Mouse (Mus musculus) adipocyte (in vitro differentiated cells): Measurements from ENCODE around the gene Chrnb4.

Experiments used
- DNase-seq: peaks from one replicate; pipeline ENCODE4 v3.0.0-alpha.2; 2016; ENCODE audit warnings: low spot score

Gene Chrnb4

GRCm38 (mm10) chr9:55023326-55023725 lies 25.3 kb downstream of the Chrnb4 start:
- DNase-seq: no peak

- peak; percentile 39 for DNase-seq
Observed at GRCm38 (mm10) chr9:55016926-55017325, 31.7 kb downstream of the Chrnb4 start.

GRCm38 (mm10) chr9:55010588-55011350 lies 37.8 kb downstream of the Chrnb4 start:
- DNase-seq: peak; percentile 32

GRCm38 (mm10) chr9:55009692-55010091 lies 38.9 kb downstream of the Chrnb4 start:
- DNase-seq: no peak

GRCm38 (mm10) chr9:55003609-55004008 lies 45.0 kb downstream of the Chrnb4 start:
- DNase-seq: no peak

GRCm38 (mm10) chr9:54995645-54996044 lies 52.9 kb downstream of the Chrnb4 start:
- DNase-seq: no peak

GRCm38 (mm10) chr9:54994381-54994780 lies 54.2 kb downstream of the Chrnb4 start:
- DNase-seq: no peak

GRCm38 (mm10) chr9:54990362-54990761 lies 58.2 kb downstream of the Chrnb4 start:
- DNase-seq: no peak

- DNase-seq: no peak
Observed at GRCm38 (mm10) chr9:54982401-54982800, 66.2 kb downstream of the Chrnb4 start.

- DNase-seq: no peak
Observed at GRCm38 (mm10) chr9:54981291-54982191, 67.0 kb downstream of the Chrnb4 start.

GRCm38 (mm10) chr9:54980674-54981073 lies 67.9 kb downstream of the Chrnb4 start, which contains the start of gene Chrna5:
TSS of gene Chrna5 (plus strand) at chr9:54980880.
- no peak for DNase-seq
